Mouse (Mus musculus) neural tube, embryonic 12.5 days (tissue): ENCODE data around the gene Mob1b. TPM values are rescaled to one million over a fixed set of nuclear protein-coding genes. Genes with fewer than 3 reads are reported as not detected.

Experiments used
- ATAC-seq: fragments of 200-750 bp; cut with Nextera tagmentation; 2 replicates; pipeline ENCODE4 v1.8.0; 2017; ENCODE audit warnings: low read depth, mild to moderate bottlenecking, moderate TSS enrichment, moderate library complexity; ENCODE audit not compliant: low FRiP score
- H3K27ac ChIP-seq: fragments of 300-500 bp; sonication (generic); 2 replicates; pipeline ENCODE4 v1.5.1; 2016
- H3K27me3 ChIP-seq: fragments of 300-500 bp; sonication (generic); replicated peaks from 2 replicates; pipeline ENCODE4 v1.6.1; 2016; ENCODE audit warnings: mild to moderate bottlenecking
- H3K36me3 ChIP-seq: fragments of 300-500 bp; sonication (generic); 2 replicates; pipeline ENCODE4 v1.6.1; 2016; ENCODE audit warnings: mild to moderate bottlenecking
- H3K4me1 ChIP-seq: fragments of 300-500 bp; sonication (generic); 2 replicates; pipeline ENCODE4 v1.6.1; 2016
- H3K4me2 ChIP-seq: fragments of 300-500 bp; sonication (generic); replicated peaks from 2 replicates; pipeline ENCODE4 v1.6.1; 2016; ENCODE audit warnings: mild to moderate bottlenecking
- H3K4me3 ChIP-seq: fragments of 300-500 bp; sonication (generic); 2 replicates; pipeline ENCODE4 v1.5.1; 2016
- H3K9ac ChIP-seq: fragments of 300-500 bp; sonication (generic); 2 replicates; pipeline ENCODE4 v1.6.1; 2016; ENCODE audit warnings: mild to moderate bottlenecking
- H3K9me3 ChIP-seq: fragments of 300-500 bp; sonication (generic); 2 replicates; pipeline ENCODE4 v1.6.1; 2016; ENCODE audit warnings: mild to moderate bottlenecking
- WGBS: fragments of 180-500 bp; shearing (Covaris S2); methylation state at CpG from one replicate; pipeline ENCODE4 v1.1.7; 2016; 5-methylcytosine and 5-hydroxymethylcytosine counted together
- polyA plus RNA-seq: library from polyadenylated mRNA; unstranded; fragments of >200 nt; fragmentation: Nextera tagmentation; extraction: Ambion mirVana; gene quantifications from 2 replicates; pipeline ENCODE4 v1.2.1, GENCODE M21; 2016

Gene Mob1b
- polyA plus RNA-seq, 1 experiment from 2014 or later: 14.0 TPM

GRCm38 (mm10) chr5:88688583-88689187 lies 32.0 kb upstream of the Mob1b start:
- WGBS: 81% methylated on average over 15 of the region's 15 CpGs
- no peaks in the 10 kb centered on the region for H3K9me3 ChIP-seq
- H3K4me3 ChIP-seq: no peak overlapping the region
- peak; percentile 34; the same call in 1 of the 2 replicates for ATAC-seq
- no peaks in the 10 kb centered on the region for H3K36me3 ChIP-seq
- no peaks in the 10 kb centered on the region for H3K4me1 ChIP-seq
- no peak overlapping the region for H3K4me2 ChIP-seq
- no peak overlapping the region for H3K27ac ChIP-seq
- no peak overlapping the region for H3K9ac ChIP-seq
- H3K27me3 ChIP-seq: no peaks in the 10 kb centered on the region

GRCm38 (mm10) chr5:88689279-88689938 lies 31.2 kb upstream of the Mob1b start:
- H3K27me3 ChIP-seq: no peaks in the 10 kb centered on the region
- H3K4me2 ChIP-seq: no peak overlapping the region
- H3K36me3 ChIP-seq: no peaks in the 10 kb centered on the region
- H3K9ac ChIP-seq: no peak overlapping the region
- ATAC-seq: 0 out of 2 replicates have a peak, but pooled peaks have one; percentile 30
- H3K4me3 ChIP-seq: no peak overlapping the region
- H3K27ac ChIP-seq: no peak overlapping the region
- no peaks in the 10 kb centered on the region for H3K4me1 ChIP-seq
- 80% methylated on average over 3 of the region's 3 CpGs for WGBS
- H3K9me3 ChIP-seq: no peaks in the 10 kb centered on the region

- ATAC-seq: no peak
- no peak overlapping the region for H3K9ac ChIP-seq
- H3K4me3 ChIP-seq: no peak overlapping the region
- H3K27ac ChIP-seq: no peak overlapping the region
- no peaks in the 10 kb centered on the region for H3K9me3 ChIP-seq
- H3K27me3 ChIP-seq: no peaks in the 10 kb centered on the region
- no peaks in the 10 kb centered on the region for H3K36me3 ChIP-seq
- 80% methylated on average over 10 of the region's 10 CpGs for WGBS
- H3K4me1 ChIP-seq: no peaks in the 10 kb centered on the region
- no peak overlapping the region for H3K4me2 ChIP-seq
Measured at GRCm38 (mm10) chr5:88690681-88691505, 29.8 kb upstream of the Mob1b start.

DNA sequence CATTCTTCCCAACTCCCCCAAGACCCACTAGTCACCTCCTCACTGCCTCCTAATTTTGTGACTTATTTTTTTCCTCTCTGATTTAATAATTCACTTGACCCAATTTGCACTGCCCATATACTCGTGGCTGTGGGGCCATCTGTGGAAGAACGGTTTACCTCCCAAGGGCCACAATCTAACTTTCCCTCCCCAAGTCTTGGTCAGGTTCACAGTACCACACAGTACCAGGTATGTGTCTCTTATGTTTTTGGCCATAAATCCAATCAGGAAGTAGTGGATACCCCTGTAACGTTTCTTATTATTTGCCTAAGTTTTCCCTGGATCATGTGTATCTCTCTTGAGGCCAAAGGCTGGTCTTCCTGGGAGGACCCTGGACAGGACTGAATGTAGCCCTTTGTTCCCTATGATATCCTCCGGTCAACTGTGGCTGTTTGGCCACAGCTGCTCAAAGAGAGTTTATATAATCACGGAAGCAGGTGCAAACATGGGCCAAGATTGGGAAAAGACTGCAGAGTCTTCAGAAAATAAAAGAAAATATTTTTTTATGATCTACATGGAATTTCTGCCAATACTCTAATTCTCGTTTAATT lies 29.1 kb upstream of the Mob1b start:
- 80% methylated on average over 6 of the region's 6 CpGs for WGBS
- H3K27ac ChIP-seq: no peak overlapping the region
- no peak for ATAC-seq

GRCm38 (mm10) chr5:88692586-88692985 lies 28.1 kb upstream of the Mob1b start:
- Histone ChIP-seq H3K4me2 (no peak overlapping the region), H3K4me1 (no peaks in the 10 kb centered on the region), H3K9me3 (no peaks in the 10 kb centered on the region), H3K4me3 (no peak overlapping the region), H3K27me3 (no peaks in the 10 kb centered on the region), H3K36me3 (no peaks in the 10 kb centered on the region), H3K27ac (no peak overlapping the region), H3K9ac (no peak overlapping the region)
- no peak for ATAC-seq
- WGBS: 91% methylated on average over 4 of the region's 4 CpGs

More for the DNA sequence above, 29.1 kb upstream of the Mob1b start:
- no peaks in the 10 kb centered on the region for H3K27me3 ChIP-seq
- no peak overlapping the region for H3K4me3 ChIP-seq
- no peaks in the 10 kb centered on the region for H3K4me1 ChIP-seq
- H3K9ac ChIP-seq: no peak overlapping the region
- H3K36me3 ChIP-seq: no peaks in the 10 kb centered on the region
- no peak overlapping the region for H3K4me2 ChIP-seq
- no peaks in the 10 kb centered on the region for H3K9me3 ChIP-seq

GRCm38 (mm10) chr5:88693057-88693456 lies 27.6 kb upstream of the Mob1b start:
- no peak for ATAC-seq
- H3K4me3 ChIP-seq: no peak overlapping the region
- no peak overlapping the region for H3K4me2 ChIP-seq
- H3K27me3 ChIP-seq: no peaks in the 10 kb centered on the region
- no peaks in the 10 kb centered on the region for H3K4me1 ChIP-seq
- H3K36me3 ChIP-seq: no peaks in the 10 kb centered on the region
- no peak overlapping the region for H3K9ac ChIP-seq
- no peak overlapping the region for H3K27ac ChIP-seq
- no peaks in the 10 kb centered on the region for H3K9me3 ChIP-seq

- Histone ChIP-seq H3K36me3 (no peaks in the 10 kb centered on the region), H3K9me3 (no peaks in the 10 kb centered on the region), H3K4me3 (no peak overlapping the region), H3K4me1 (no peaks in the 10 kb centered on the region), H3K4me2 (no peak overlapping the region), H3K27me3 (no peaks in the 10 kb centered on the region), H3K9ac (no peak overlapping the region), H3K27ac (no peak overlapping the region)
- ATAC-seq: no peak
- WGBS: 77% methylated on average over 5 of the region's 5 CpGs
Measured at GRCm38 (mm10) chr5:88697291-88697690, 23.4 kb upstream of the Mob1b start.

GRCm38 (mm10) chr5:88699251-88699913 lies 21.3 kb upstream of the Mob1b start:
- no peaks in the 10 kb centered on the region for H3K27me3 ChIP-seq
- H3K4me3 ChIP-seq: no peak overlapping the region
- no peaks in the 10 kb centered on the region for H3K9me3 ChIP-seq
- no peak overlapping the region for H3K4me2 ChIP-seq
- no peak overlapping the region for H3K27ac ChIP-seq
- no peak overlapping the region for H3K9ac ChIP-seq
- ATAC-seq: no peak
- WGBS: 77% methylated on average over 4 of the region's 4 CpGs
- H3K36me3 ChIP-seq: no peaks in the 10 kb centered on the region
- no peaks in the 10 kb centered on the region for H3K4me1 ChIP-seq

GRCm38 (mm10) chr5:88702041-88702440 lies 18.6 kb upstream of the Mob1b start:
- Histone ChIP-seq H3K4me2 (no peak overlapping the region), H3K36me3 (no peaks in the 10 kb centered on the region), H3K9ac (no peak overlapping the region), H3K4me3 (no peak overlapping the region), H3K9me3 (no peaks in the 10 kb centered on the region), H3K27ac (no peak overlapping the region), H3K27me3 (no peaks in the 10 kb centered on the region), H3K4me1 (no peaks in the 10 kb centered on the region)
- WGBS: 82% methylated on average over 4 of the region's 4 CpGs
- ATAC-seq: no peak

DNA sequence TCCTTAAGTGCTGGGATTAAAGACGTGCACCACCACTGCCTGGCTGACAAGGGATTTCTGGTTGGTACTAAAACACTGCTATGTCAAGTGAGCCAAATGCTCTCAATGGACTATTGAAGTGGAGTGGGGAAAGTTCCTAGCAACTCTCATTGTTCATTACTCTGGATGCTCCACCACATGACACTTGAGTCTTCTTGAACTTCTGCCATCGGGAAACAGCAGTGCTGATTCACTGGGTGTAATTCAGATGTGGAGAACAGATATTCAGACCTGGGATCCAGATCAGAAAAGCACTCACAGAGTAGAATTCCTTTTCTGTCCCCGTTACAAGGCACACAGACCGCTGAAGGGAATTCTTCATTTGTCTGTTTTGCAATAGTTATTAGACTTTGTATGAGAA lies 17.1 kb upstream of the Mob1b start:
- Histone ChIP-seq H3K9ac (no peak overlapping the region), H3K36me3 (no peaks in the 10 kb centered on the region), H3K4me2 (no peak overlapping the region), H3K4me3 (no peak overlapping the region), H3K4me1 (no peaks in the 10 kb centered on the region), H3K27me3 (no peaks in the 10 kb centered on the region), H3K9me3 (no peaks in the 10 kb centered on the region), H3K27ac (no peak overlapping the region)
- WGBS: 81% methylated on average over 4 of the region's 4 CpGs
- ATAC-seq: no peak

DNA sequence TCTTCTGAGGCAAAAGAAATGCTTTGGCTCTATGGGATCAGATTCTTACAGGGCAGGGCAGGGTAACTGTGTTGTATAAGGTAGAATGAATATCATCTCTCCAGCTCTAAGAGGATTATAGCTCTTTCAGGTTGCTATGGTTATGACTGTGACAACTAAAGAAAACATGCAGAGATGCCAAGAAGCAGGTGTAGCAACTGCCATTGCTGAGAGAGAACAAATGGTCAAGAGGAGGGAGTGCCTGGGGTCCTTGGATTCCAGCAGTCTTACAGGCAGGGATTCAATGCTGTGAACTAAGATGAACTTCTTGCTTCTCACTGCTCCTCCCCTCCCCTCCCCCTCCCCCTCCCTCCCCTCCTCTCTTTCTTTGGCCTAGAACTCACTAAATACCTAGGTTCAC lies 9.5 kb upstream of the Mob1b start:
- Histone ChIP-seq H3K27ac (no peak overlapping the region), H3K9ac (no peak overlapping the region), H3K4me2 (no peak overlapping the region), H3K4me3 (no peak overlapping the region), H3K9me3 (no peaks in the 10 kb centered on the region), H3K36me3 (no peaks in the 10 kb centered on the region), H3K4me1 (no peaks in the 10 kb centered on the region), H3K27me3 (no peaks in the 10 kb centered on the region)
- no peak for ATAC-seq
